Mouse (Mus musculus) MEL (cell line): ENCODE data around the gene Rpl28. TPM values are rescaled to one million over a fixed set of nuclear protein-coding genes. Genes with fewer than 3 reads are reported as not detected.

Experiments used
- DNase-seq: peaks from one replicate; pipeline ENCODE4 v3.0.0; 2011; ENCODE audit warnings: low read depth, low spot score
- H3K27ac ChIP-seq: 2 replicates; pipeline ENCODE4 v1.5.1; 2012; ENCODE audit warnings: low read depth, mild to moderate bottlenecking, control low read depth, low read length, moderate library complexity; ENCODE audit not compliant: control insufficient read depth
- H3K27me3 ChIP-seq, 2 experiments: fragments of 150-350 bp in 1 of 2; sonication (generic) in 1 of 2; 2 replicates each; pipeline ENCODE4 v1.6.1; 2012; ENCODE audit warnings: low read length in 2 of 2, mild to moderate bottlenecking in 2 of 2, improper control_type of control experiment in 1 of 2, moderate library complexity in 1 of 2; ENCODE audit not compliant: insufficient read depth in 2 of 2, control insufficient read depth in 1 of 2
- H3K36me3 ChIP-seq, 2 experiments: 2 replicates each; pipeline ENCODE4 v1.6.1; 2012 to 2014; ENCODE audit warnings: low read length in 2 of 2, improper control_type of control experiment in 1 of 2, inconsistent platforms in 1 of 2, mild to moderate bottlenecking in 1 of 2; ENCODE audit not compliant: insufficient read depth in 2 of 2, control insufficient read depth in 1 of 2
- H3K4me1 ChIP-seq, 2 experiments: fragments of 150-350 bp in 1 of 2; sonication (generic) in 1 of 2; 2 replicates each; pipeline ENCODE4 v1.6.1; 2012; ENCODE audit warnings: low read length in 2 of 2, improper control_type of control experiment in 1 of 2, mild to moderate bottlenecking in 1 of 2; ENCODE audit not compliant: insufficient read depth in 2 of 2, control insufficient read depth in 1 of 2
- H3K4me3 ChIP-seq, 2 experiments: fragments of 150-350 bp in 1 of 2; sonication (generic) in 1 of 2; 2 replicates each; pipeline ENCODE4 v1.5.1; 2012; ENCODE audit warnings: low read depth in 2 of 2, low read length in 2 of 2, mild to moderate bottlenecking in 2 of 2, moderate library complexity in 2 of 2, control low read depth in 1 of 2, improper control_type of control experiment in 1 of 2; ENCODE audit not compliant: control insufficient read depth in 1 of 2, insufficient read depth in 1 of 2
- H3K79me2 ChIP-seq: 2 replicates; pipeline ENCODE4 v1.6.1; 2012; ENCODE audit warnings: mild to moderate bottlenecking, low read length, moderate library complexity; ENCODE audit not compliant: control insufficient read depth, poor library complexity, insufficient read depth
- H3K9ac ChIP-seq: 2 replicates; pipeline ENCODE4 v1.6.1; 2012; ENCODE audit warnings: low read depth, mild to moderate bottlenecking, control low read depth, low read length, moderate library complexity; ENCODE audit not compliant: control insufficient read depth, poor library complexity, severe bottlenecking
- H3K9me3 ChIP-seq: fragments of 150-350 bp; sonication (generic); replicated peaks from 2 replicates; pipeline ENCODE4 v1.6.1; 2012; ENCODE audit warnings: mild to moderate bottlenecking, low read length, improper control_type of control experiment, moderate library complexity; ENCODE audit not compliant: insufficient read depth
- CHD2 ChIP-seq: IDR thresholded peaks from 2 replicates; pipeline ENCODE4 v1.6.1; 2011; ENCODE audit warnings: low read length, improper control_type of control experiment
- CTCF ChIP-seq, 3 experiments: IDR thresholded peaks in 2 of 3; conservative IDR thresholded peaks in 1 of 3; 2 replicates each; pipeline ENCODE4 v1.5.1; 2011 to 2012; ENCODE audit warnings: low read length in 3 of 3, low read depth in 2 of 3, mild to moderate bottlenecking in 2 of 3, improper control_type of control experiment in 1 of 3, inconsistent platforms in 1 of 3, mixed read lengths in 1 of 3, moderate library complexity in 1 of 3; ENCODE audit not compliant: control insufficient read depth in 1 of 3, insufficient read depth in 1 of 3, poor library complexity in 1 of 3, severe bottlenecking in 1 of 3
- ELF1 ChIP-seq: IDR thresholded peaks from 2 replicates; pipeline ENCODE4 v1.6.1; 2014; ENCODE audit warnings: low read depth, mild to moderate bottlenecking, inconsistent platforms, low read length, improper control_type of control experiment, moderate library complexity
- GABPA ChIP-seq: IDR thresholded peaks from 2 replicates; pipeline ENCODE4 v1.6.1; 2012; ENCODE audit warnings: low read depth, mild to moderate bottlenecking, inconsistent platforms, low read length, improper control_type of control experiment, moderate library complexity
- GATA1 ChIP-seq: IDR thresholded peaks from 2 replicates; pipeline ENCODE4 v1.6.1; 2011; ENCODE audit warnings: low read depth, low read length, improper control_type of control experiment
- MAFK ChIP-seq: IDR thresholded peaks from 2 replicates; pipeline ENCODE4 v1.6.1; 2011; ENCODE audit warnings: low read depth, mild to moderate bottlenecking, low read length, improper control_type of control experiment, borderline replicate concordance
- MYB ChIP-seq: IDR thresholded peaks from 2 replicates; pipeline ENCODE4 v1.6.1; 2011; ENCODE audit warnings: mild to moderate bottlenecking, low read depth, low read length, improper control_type of control experiment
- NELFE ChIP-seq: IDR thresholded peaks from 2 replicates; pipeline ENCODE4 v1.6.1; 2011; ENCODE audit warnings: low read depth, low read length, improper control_type of control experiment
- NRF1 ChIP-seq: IDR thresholded peaks from 2 replicates; pipeline ENCODE4 v1.6.1; 2014; ENCODE audit warnings: low read depth, mild to moderate bottlenecking, inconsistent platforms, low read length, improper control_type of control experiment, moderate library complexity; ENCODE audit not compliant: poor library complexity, insufficient read depth, severe bottlenecking
- RAD21 ChIP-seq: IDR thresholded peaks from 2 replicates; pipeline ENCODE4 v1.6.1; 2011; ENCODE audit warnings: mild to moderate bottlenecking, low read depth, low read length, improper control_type of control experiment
- TAL1 ChIP-seq: IDR thresholded peaks from 2 replicates; pipeline ENCODE4 v1.6.1; 2012; ENCODE audit warnings: mild to moderate bottlenecking, inconsistent platforms, low read length, moderate library complexity, mixed read lengths
- TBP ChIP-seq: IDR thresholded peaks from 2 replicates; pipeline ENCODE4 v1.8.0; 2011; ENCODE audit warnings: low read depth, low read length, improper control_type of control experiment
- ZC3H11A ChIP-seq: IDR thresholded peaks from 2 replicates; pipeline ENCODE4 v1.6.1; 2012; ENCODE audit warnings: low read depth, mild to moderate bottlenecking, inconsistent platforms, low read length, improper control_type of control experiment
- ZKSCAN1 ChIP-seq: IDR thresholded peaks from 2 replicates; pipeline ENCODE4 v1.6.1; 2012; ENCODE audit warnings: low read depth, mild to moderate bottlenecking, inconsistent platforms, low read length, improper control_type of control experiment, moderate library complexity
- polyA plus RNA-seq, 2 experiments: library from polyadenylated mRNA; stranded (reverse) in 1 of 2; unstranded in 1 of 2; fragments of >175 nt in 1 of 2; fragments of >200 nt in 1 of 2; gene quantifications; 2 replicates each; pipeline versions ENCODE4 v1.2.1 to v1.2.4; 2012; ENCODE audit warnings: low replicate concordance in 2 of 2, low read depth in 1 of 2; ENCODE audit not compliant: insufficient read length in 2 of 2, insufficient read depth in 1 of 2, missing spikeins in 1 of 2
- total RNA-seq: library from RNA; depleted of rRNA; stranded (reverse); fragments of 300-350 nt; gene quantifications from 2 replicates; pipeline ENCODE4 v1.2.3, GENCODE M21; 2012

Gene Rpl28
- total and polyA plus RNA-seq, 3 experiments, result 1,000 to 9,991 (median 2,264) TPM

DNA sequence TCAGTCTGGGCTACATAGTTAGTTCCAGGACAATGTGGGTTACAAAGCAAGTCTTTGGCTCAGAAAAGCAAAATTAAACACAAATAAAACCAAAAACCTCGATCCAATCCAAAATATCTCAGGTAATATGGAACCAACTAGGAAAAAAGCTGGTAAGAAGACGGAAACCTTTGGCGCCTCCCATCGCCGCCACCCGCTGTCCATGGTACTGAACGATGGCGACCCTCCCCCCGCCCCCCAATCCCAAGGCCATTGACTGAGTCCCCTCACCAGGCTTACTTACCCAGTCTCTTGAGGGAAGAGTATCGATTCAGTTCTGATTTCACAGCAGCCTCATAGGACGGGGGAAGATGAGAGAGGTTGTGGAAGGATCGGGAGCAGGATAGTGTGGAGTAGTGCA, 37.8 kb downstream of the Rpl28 start:
- DNase-seq, result no peak
- H3K36me3 ChIP-seq, result no peaks in the 10 kb centered on the region
- no peak overlapping the region for H3K9ac ChIP-seq
- TF ChIP-seq ZKSCAN1, result no peak
- TF ChIP-seq ELF1, result no peak
- TF ChIP-seq NRF1, result no peak
- TF ChIP-seq MYB, result no peak
- TF ChIP-seq TBP, result no peak
- H3K27me3 ChIP-seq, result no peaks in the 10 kb centered on the region; a peak in 1 of 4 replicates
- H3K4me1 ChIP-seq, result no peaks in the 10 kb centered on the region
- H3K9me3 ChIP-seq, result no peaks in the 10 kb centered on the region
- no peaks in the 10 kb centered on the region for H3K79me2 ChIP-seq
- no peak overlapping the region for H3K27ac ChIP-seq
- no peak overlapping the region for H3K4me3 ChIP-seq

DNA sequence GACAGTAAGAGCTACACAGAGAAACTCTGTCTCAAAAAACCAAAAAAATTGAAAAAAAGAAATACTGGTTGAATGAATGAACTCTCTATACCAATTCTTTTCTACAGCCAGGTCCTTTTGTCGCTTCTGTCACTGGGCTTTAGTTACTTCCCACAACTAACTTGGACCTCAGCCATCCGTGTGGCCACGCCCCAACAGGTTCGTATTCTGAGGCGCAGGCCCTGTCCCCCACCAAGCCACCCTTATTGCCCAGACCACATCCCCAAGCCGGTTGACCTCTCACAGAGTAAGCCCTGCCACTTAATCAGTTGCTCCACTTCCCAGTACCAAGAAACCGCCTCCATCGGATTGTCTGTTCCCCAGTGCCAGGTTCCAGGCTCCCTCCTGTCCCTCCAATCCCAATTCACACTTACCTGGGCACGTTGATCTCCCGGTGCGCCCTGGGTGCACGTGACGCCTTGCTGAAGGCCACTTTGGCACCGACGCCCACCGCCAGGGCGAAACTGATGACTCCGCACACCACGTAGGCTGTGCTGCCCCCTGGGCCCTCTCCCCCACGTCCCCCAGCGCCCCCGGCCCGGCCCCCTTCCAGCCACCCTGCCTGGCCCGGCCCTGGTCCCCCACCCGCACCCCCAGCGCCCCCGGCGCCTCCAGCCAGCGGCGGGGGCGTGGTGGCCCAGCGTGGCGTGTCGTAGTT, 43.1 kb downstream of the Rpl28 start:
- no peak overlapping the region for H3K4me3 ChIP-seq
- H3K79me2 ChIP-seq, result no peaks in the 10 kb centered on the region
- no peak overlapping the region for H3K9ac ChIP-seq
- TF ChIP-seq GABPA, result no peak
- H3K9me3 ChIP-seq, result no peaks in the 10 kb centered on the region
- no peaks in the 10 kb centered on the region for H3K36me3 ChIP-seq
- no peak for DNase-seq
- H3K27ac ChIP-seq, result no peak overlapping the region
- no peaks in the 10 kb centered on the region; a peak in 2 of 4 replicates for H3K27me3 ChIP-seq
- H3K4me1 ChIP-seq, result no peaks in the 10 kb centered on the region

DNA sequence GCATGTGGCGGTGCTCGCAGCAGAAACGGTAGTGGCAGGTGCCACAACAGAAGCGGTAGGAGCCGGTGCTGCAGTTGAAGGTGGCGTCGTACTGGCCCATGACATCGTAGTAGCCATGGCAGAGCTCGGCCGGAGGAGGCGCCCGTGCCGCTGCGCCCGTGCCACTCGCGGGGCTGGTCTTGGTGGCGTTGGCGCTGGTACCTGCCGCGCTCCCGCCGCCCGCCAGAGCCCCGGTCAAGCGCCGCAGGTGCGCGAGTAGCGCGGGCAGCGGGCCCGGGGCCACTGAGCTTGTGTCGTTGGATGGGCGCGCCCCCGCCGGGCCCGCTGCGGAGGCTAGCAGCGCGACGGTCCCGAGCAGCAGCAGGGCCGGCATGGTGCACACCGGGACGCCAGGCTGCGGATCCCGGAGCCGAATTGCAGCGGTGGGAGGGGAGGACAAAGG, 43.7 kb downstream of the Rpl28 start:
- Histone ChIP-seq H3K9ac (no peak overlapping the region), H3K79me2 (no peaks in the 10 kb centered on the region)

More for the DNA sequence above, 43.7 kb downstream of the Rpl28 start:
- no peak overlapping the region for H3K4me3 ChIP-seq
- H3K36me3 ChIP-seq, result no peaks in the 10 kb centered on the region
- TF ChIP-seq TAL1 (no peak), NELFE (no peak), TBP (no peak), CTCF (IDR thresholded peaks at IDR 0.05 in 2 of 3, conservative IDR thresholded peaks at IDR 0.05 in 1 of 3; ENCODE audit: control insufficient read depth in 1 of 3, insufficient read depth in 1 of 3, low read depth in 2 of 3, low read length in 3 of 3, poor library complexity in 1 of 3, severe bottlenecking in 1 of 3) (no peak), ELF1 (no peak), MAFK (no peak), CHD2 (no peak), ZKSCAN1 (no peak), ZC3H11A (no peak), RAD21 (no peak), MYB (no peak), GATA1 (no peak)
- H3K4me1 ChIP-seq, result no peaks in the 10 kb centered on the region
- DNase-seq, result no peak
- H3K27me3 ChIP-seq, result no peaks in the 10 kb centered on the region; a peak in 2 of 4 replicates
- H3K9me3 ChIP-seq, result no peaks in the 10 kb centered on the region
- no peak overlapping the region for H3K27ac ChIP-seq
